Mouse (Mus musculus) left cerebral cortex, adult 18-20 months (tissue): ENCODE results near the gene Slc17a7. TPM values are rescaled to one million over a fixed set of nuclear protein-coding genes. Genes with fewer than 3 reads are reported as not detected.
"Not testable (repeated sequence)": the region's sequence is repeated elsewhere in the genome, so short reads cannot be mapped to it uniquely, and the experiment has no call there.

Experiments
- DNase-seq, 2 experiments: peaks; one replicate each; pipeline ENCODE4 v3.0.0; 2021 to 2022; ENCODE audit warnings: low spot score in 2 of 2, mixed read lengths in 1 of 2
- total RNA-seq, 2 experiments: library from RNA; stranded (reverse); gene quantifications; 2 replicates each; pipeline ENCODE4 v1.2.3; 2021

Slc17a7 gene
- total RNA-seq, 2 experiments from 2014 or later = 1,307 TPM

- not testable (repeated sequence) for DNase-seq
These were observed 10.7 kb upstream of the Slc17a7 start for GRCm38 (mm10) chr7:45153052-45153451.

- no peak for DNase-seq
These were observed 10.2 kb upstream of the Slc17a7 start for GRCm38 (mm10) chr7:45153586-45153985.

- peak; percentile 96 to 99 for DNase-seq
These were observed 9.4 kb upstream of the Slc17a7 start, which contains the start of the genes Pih1d1 and Aldh16a1 for GRCm38 (mm10) chr7:45154096-45154992. Gene Pih1d1 (plus strand): TSS chr7:45154303. Gene Aldh16a1 (minus strand): TSS chr7:45154584.

- DNase-seq = no peak
These were observed 8.7 kb upstream of the Slc17a7 start for GRCm38 (mm10) chr7:45154993-45155514.

- no peak for DNase-seq
These were observed 8.2 kb upstream of the Slc17a7 start for GRCm38 (mm10) chr7:45155590-45155989.

GRCm38 (mm10) chr7:45156206-45156605, 7.5 kb upstream of the Slc17a7 start:
- no peak for DNase-seq

GRCm38 (mm10) chr7:45157459-45157858, 6.3 kb upstream of the Slc17a7 start:
- peak in 1 of 2 experiments; percentile 73 for DNase-seq

- no peak for DNase-seq
These were observed 4.8 kb upstream of the Slc17a7 start for GRCm38 (mm10) chr7:45158991-45159390.

- DNase-seq = no peak
These were observed 3.4 kb upstream of the Slc17a7 start for GRCm38 (mm10) chr7:45160316-45160800.

GRCm38 (mm10) chr7:45160866-45161265, 2.9 kb upstream of the Slc17a7 start:
- DNase-seq = no peak

- DNase-seq = peak; percentile 97
These were observed 1.9 kb upstream of the Slc17a7 start for GRCm38 (mm10) chr7:45161612-45162473.

- peak in 1 of 2 experiments; percentile 36 for DNase-seq
These were observed 1.2 kb upstream of the Slc17a7 start for GRCm38 (mm10) chr7:45162551-45162950.

GRCm38 (mm10) chr7:45162996-45163615, 643 bp upstream of the Slc17a7 start:
- DNase-seq = no peak

GRCm38 (mm10) chr7:45164833-45165232, 1.1 kb downstream of the Slc17a7 start:
- DNase-seq = peak in 1 of 2 experiments; percentile 26

GRCm38 (mm10) chr7:45165701-45166100, 2.0 kb downstream of the Slc17a7 start:
- DNase-seq = no peak

- peak in 1 of 2 experiments; percentile 72 for DNase-seq
These were observed 3.2 kb downstream of the Slc17a7 start for GRCm38 (mm10) chr7:45166950-45167401.

- peak in 1 of 2 experiments; percentile 73 for DNase-seq
These were observed 4.2 kb downstream of the Slc17a7 start for GRCm38 (mm10) chr7:45167761-45168445.

- no peak for DNase-seq
These were observed 4.9 kb downstream of the Slc17a7 start for GRCm38 (mm10) chr7:45168656-45169055.

- peak in 1 of 2 experiments; percentile 48 for DNase-seq
These were observed 5.7 kb downstream of the Slc17a7 start for GRCm38 (mm10) chr7:45169495-45169894.

- DNase-seq = no peak
These were observed 9.2 kb downstream of the Slc17a7 start for GRCm38 (mm10) chr7:45172974-45173373.
